Mouse (Mus musculus): ENCODE measurements around the gene Slc45a3. TPM values are rescaled to one million over a fixed set of nuclear protein-coding genes. Genes with fewer than 3 reads are reported as not detected.

Gene Slc45a3
- polyA plus RNA-seq, 1 experiment: 5.7 TPM

- TF ChIP-seq CTCF (IDR thresholded peaks at IDR 0.05; ENCODE audit: control insufficient read depth, insufficient read depth, insufficient replicate concordance, low read depth, low read length) (no peak), POLR2A (IDR thresholded peaks at IDR 0.05; ENCODE audit: control insufficient read depth, low read depth, low read length) (no peak)
- H3K27me3 ChIP-seq (ENCODE audit: control insufficient read depth, insufficient read depth, low read length): no peaks in the 10 kb centered on the region
Observed at GRCm38 (mm10) chr1:132011785-132012184, 49.0 kb downstream of the Slc45a3 start.

GRCm38 (mm10) chr1:132012861-132013260 is 50.1 kb downstream of the Slc45a3 start:
- no peak overlapping the region for H3K4me3 ChIP-seq (ENCODE audit: control insufficient read depth, low read depth, low read length)
- H3K4me1 ChIP-seq (ENCODE audit: control insufficient read depth, insufficient read depth, low read length): peaks cover 2% of the 10 kb centered on the region; the same call in 1 of the 2 replicates
- no peak overlapping the region; the same call in 1 of the 2 replicates for H3K27ac ChIP-seq (ENCODE audit: control insufficient read depth, insufficient read depth, low read depth, low read length)
- TF ChIP-seq CTCF (IDR thresholded peaks at IDR 0.05; ENCODE audit: control insufficient read depth, insufficient read depth, insufficient replicate concordance, low read depth, low read length) (no peak), POLR2A (IDR thresholded peaks at IDR 0.05; ENCODE audit: control insufficient read depth, low read depth, low read length) (no peak)
- H3K36me3 ChIP-seq (ENCODE audit: control insufficient read depth, insufficient read depth, low read length): no peaks in the 10 kb centered on the region
- H3K27me3 ChIP-seq (ENCODE audit: control insufficient read depth, insufficient read depth, low read length): no peaks in the 10 kb centered on the region

More at GRCm38 (mm10) chr1:132011785-132012184, 49.0 kb downstream of the Slc45a3 start:
- Histone ChIP-seq H3K27ac (ENCODE audit: control insufficient read depth, insufficient read depth, low read depth, low read length) (no peak overlapping the region), H3K4me3 (ENCODE audit: control insufficient read depth, low read depth, low read length) (no peak overlapping the region), H3K4me1 (ENCODE audit: control insufficient read depth, insufficient read depth, low read length) (peaks cover 2% of the 10 kb centered on the region), H3K36me3 (ENCODE audit: control insufficient read depth, insufficient read depth, low read length) (no peaks in the 10 kb centered on the region)

GRCm38 (mm10) chr1:132014800-132015199 is 52.0 kb downstream of the Slc45a3 start:
- Histone ChIP-seq H3K27me3 (ENCODE audit: control insufficient read depth, insufficient read depth, low read length) (no peaks in the 10 kb centered on the region), H3K4me1 (ENCODE audit: control insufficient read depth, insufficient read depth, low read length) (no peaks in the 10 kb centered on the region; the same call in 1 of the 2 replicates), H3K36me3 (ENCODE audit: control insufficient read depth, insufficient read depth, low read length) (peaks cover 1% of the 10 kb centered on the region), H3K4me3 (ENCODE audit: control insufficient read depth, low read depth, low read length) (no peak overlapping the region), H3K27ac (ENCODE audit: control insufficient read depth, insufficient read depth, low read depth, low read length) (no peak overlapping the region)
- TF ChIP-seq CTCF (IDR thresholded peaks at IDR 0.05; ENCODE audit: control insufficient read depth, insufficient read depth, insufficient replicate concordance, low read depth, low read length) (no peak), POLR2A (IDR thresholded peaks at IDR 0.05; ENCODE audit: control insufficient read depth, low read depth, low read length) (no peak)

- no peaks in the 10 kb centered on the region for H3K4me1 ChIP-seq (ENCODE audit: control insufficient read depth, insufficient read depth, low read length)
- H3K36me3 ChIP-seq (ENCODE audit: control insufficient read depth, insufficient read depth, low read length): peaks cover 3% of the 10 kb centered on the region
- no peak for TF ChIP-seq POLR2A (IDR thresholded peaks at IDR 0.05; ENCODE audit: control insufficient read depth, low read depth, low read length)
- no peak for TF ChIP-seq CTCF (IDR thresholded peaks at IDR 0.05; ENCODE audit: control insufficient read depth, insufficient read depth, insufficient replicate concordance, low read depth, low read length)
Observed at GRCm38 (mm10) chr1:132016691-132017090, 53.9 kb downstream of the Slc45a3 start.

GRCm38 (mm10) chr1:132019876-132020275 is 57.1 kb downstream of the Slc45a3 start:
- Histone ChIP-seq H3K4me3 (ENCODE audit: control insufficient read depth, low read depth, low read length) (peak overlapping the region; percentile 60; the same call in 1 of the 2 replicates), H3K27me3 (ENCODE audit: control insufficient read depth, insufficient read depth, low read length) (no peaks in the 10 kb centered on the region), H3K27ac (ENCODE audit: control insufficient read depth, insufficient read depth, low read depth, low read length) (no peak overlapping the region), H3K36me3 (ENCODE audit: control insufficient read depth, insufficient read depth, low read length) (peaks cover 3% of the 10 kb centered on the region), H3K4me1 (ENCODE audit: control insufficient read depth, insufficient read depth, low read length) (no peaks in the 10 kb centered on the region)
- TF ChIP-seq CTCF (IDR thresholded peaks at IDR 0.05; ENCODE audit: control insufficient read depth, insufficient read depth, insufficient replicate concordance, low read depth, low read length) (no peak), POLR2A (IDR thresholded peaks at IDR 0.05; ENCODE audit: control insufficient read depth, low read depth, low read length) (no peak)

More at GRCm38 (mm10) chr1:132016691-132017090, 53.9 kb downstream of the Slc45a3 start:
- H3K27me3 ChIP-seq (ENCODE audit: control insufficient read depth, insufficient read depth, low read length): no peaks in the 10 kb centered on the region
- no peak overlapping the region for H3K27ac ChIP-seq (ENCODE audit: control insufficient read depth, insufficient read depth, low read depth, low read length)
- no peak overlapping the region for H3K4me3 ChIP-seq (ENCODE audit: control insufficient read depth, low read depth, low read length)

- no peaks in the 10 kb centered on the region for H3K27me3 ChIP-seq (ENCODE audit: control insufficient read depth, insufficient read depth, low read length)
- peaks cover 3% of the 10 kb centered on the region for H3K36me3 ChIP-seq (ENCODE audit: control insufficient read depth, insufficient read depth, low read length)
- no peak for TF ChIP-seq CTCF (IDR thresholded peaks at IDR 0.05; ENCODE audit: control insufficient read depth, insufficient read depth, insufficient replicate concordance, low read depth, low read length)
- no peak for TF ChIP-seq POLR2A (IDR thresholded peaks at IDR 0.05; ENCODE audit: control insufficient read depth, low read depth, low read length)
- H3K4me1 ChIP-seq (ENCODE audit: control insufficient read depth, insufficient read depth, low read length): no peaks in the 10 kb centered on the region
- no peak overlapping the region for H3K4me3 ChIP-seq (ENCODE audit: control insufficient read depth, low read depth, low read length)
- H3K27ac ChIP-seq (ENCODE audit: control insufficient read depth, insufficient read depth, low read depth, low read length): no peak overlapping the region
Observed at GRCm38 (mm10) chr1:132022107-132022506, 59.3 kb downstream of the Slc45a3 start.

GRCm38 (mm10) chr1:132026925-132027646 is 64.3 kb downstream of the Slc45a3 start:
- no peaks in the 10 kb centered on the region; the same call in 1 of the 2 replicates for H3K36me3 ChIP-seq (ENCODE audit: control insufficient read depth, insufficient read depth, low read length)
- H3K4me1 ChIP-seq (ENCODE audit: control insufficient read depth, insufficient read depth, low read length): no peaks in the 10 kb centered on the region
- no peak for TF ChIP-seq CTCF (IDR thresholded peaks at IDR 0.05; ENCODE audit: control insufficient read depth, insufficient read depth, insufficient replicate concordance, low read depth, low read length)
- no peak for TF ChIP-seq POLR2A (IDR thresholded peaks at IDR 0.05; ENCODE audit: control insufficient read depth, low read depth, low read length)
- no peaks in the 10 kb centered on the region for H3K27me3 ChIP-seq (ENCODE audit: control insufficient read depth, insufficient read depth, low read length)
- no peak overlapping the region for H3K27ac ChIP-seq (ENCODE audit: control insufficient read depth, insufficient read depth, low read depth, low read length)
- H3K4me3 ChIP-seq (ENCODE audit: control insufficient read depth, low read depth, low read length): no peak overlapping the region
